Mouse (Mus musculus) lung, postnatal 36 days (tissue): Measurements from ENCODE around the gene Foxn1.

Experiments used
- DNase-seq: peaks from one replicate; pipeline ENCODE4 v3.0.0; 2022; ENCODE audit warnings: mixed read lengths

Foxn1 gene

GRCm38 (mm10) chr11:78399680-78400079 is 13.3 kb upstream of the Foxn1 start:
- peak; percentile 87 for DNase-seq

- DNase-seq, result no peak
These were observed 11.9 kb upstream of the Foxn1 start for GRCm38 (mm10) chr11:78398212-78398611.

- DNase-seq, result peak; percentile 85
These were observed 11.0 kb upstream of the Foxn1 start for GRCm38 (mm10) chr11:78397397-78397796.

GRCm38 (mm10) chr11:78396950-78397349 is 10.6 kb upstream of the Foxn1 start:
- peak; percentile 49 for DNase-seq

- peak; percentile 87 for DNase-seq
These were observed 6.4 kb upstream of the Foxn1 start for GRCm38 (mm10) chr11:78392728-78393127.

- DNase-seq, result no peak
These were observed 582 bp downstream of the Foxn1 start for GRCm38 (mm10) chr11:78385776-78386175.

GRCm38 (mm10) chr11:78382701-78383100 is 3.7 kb downstream of the Foxn1 start:
- no peak for DNase-seq

- no peak for DNase-seq
These were observed 4.1 kb downstream of the Foxn1 start for GRCm38 (mm10) chr11:78382286-78382685.

- DNase-seq, result no peak
These were observed 5.4 kb downstream of the Foxn1 start for GRCm38 (mm10) chr11:78380996-78381395.

GRCm38 (mm10) chr11:78380351-78380750 is 6.0 kb downstream of the Foxn1 start:
- DNase-seq, result no peak

- no peak for DNase-seq
These were observed 8.7 kb downstream of the Foxn1 start for GRCm38 (mm10) chr11:78377549-78378159.

- no peak for DNase-seq
These were observed 12.2 kb downstream of the Foxn1 start for GRCm38 (mm10) chr11:78374147-78374546.

- DNase-seq, result no peak
These were observed 13.7 kb downstream of the Foxn1 start for GRCm38 (mm10) chr11:78372610-78373009.

GRCm38 (mm10) chr11:78372166-78372565 is 14.2 kb downstream of the Foxn1 start:
- no peak for DNase-seq

GRCm38 (mm10) chr11:78371711-78372110 is 14.6 kb downstream of the Foxn1 start:
- DNase-seq, result no peak

GRCm38 (mm10) chr11:78370389-78370788 is 16.0 kb downstream of the Foxn1 start:
- peak; percentile 65 for DNase-seq

- no peak for DNase-seq
These were observed 18.7 kb downstream of the Foxn1 start for GRCm38 (mm10) chr11:78367456-78368225.

GRCm38 (mm10) chr11:78364103-78364502 is 22.3 kb downstream of the Foxn1 start:
- no peak for DNase-seq

GRCm38 (mm10) chr11:78363309-78364007 is 22.9 kb downstream of the Foxn1 start:
- DNase-seq, result no peak

GRCm38 (mm10) chr11:78360789-78361131 is 25.6 kb downstream of the Foxn1 start:
- DNase-seq, result no peak

GRCm38 (mm10) chr11:78360125-78360788 is 26.1 kb downstream of the Foxn1 start:
- peak; percentile 92 for DNase-seq

- DNase-seq, result peak; percentile 70
These were observed 27.9 kb downstream of the Foxn1 start for GRCm38 (mm10) chr11:78358330-78359007.
